Mouse (Mus musculus): ENCODE data around the gene Olfr308. TPM values are rescaled to one million over a fixed set of nuclear protein-coding genes. Genes with fewer than 3 reads are reported as not detected.

The Olfr308 gene
- polyA plus RNA-seq, 1 experiment from 2014 or later = not detected

Small RNAs within 50 kb of the gene (microRNA-seq; reads per million reads assigned to microRNA genes)
- gene Gm23192 = not detected

Other genes with a start within 250 kb of the Olfr308 start
- gene Vmn2r75, start 153.9 kb downstream of the Olfr308 start, polyA plus RNA-seq (2015; fragmentation: Nextera tagmentation; extraction: Ambion mirVana) = not detected in 2 replicates
- gene Vmn2r76, start 79.3 kb downstream of the Olfr308 start, polyA plus RNA-seq (2015; fragmentation: Nextera tagmentation; extraction: Ambion mirVana) = not detected in 2 replicates
- not detected in 2 replicates for gene Olfr310, start 48.5 kb downstream of the Olfr308 start, polyA plus RNA-seq (2015; fragmentation: Nextera tagmentation; extraction: Ambion mirVana)
- gene Olfr309, start 11.9 kb downstream of the Olfr308 start, polyA plus RNA-seq (2015; fragmentation: Nextera tagmentation; extraction: Ambion mirVana) = not detected in 2 replicates
- not detected in 2 replicates for gene Olfr307, start 12.0 kb upstream of the Olfr308 start, polyA plus RNA-seq (2015; fragmentation: Nextera tagmentation; extraction: Ambion mirVana)
- gene Olfr305, start 41.3 kb upstream of the Olfr308 start, polyA plus RNA-seq (2015; fragmentation: Nextera tagmentation; extraction: Ambion mirVana) = not detected in 2 replicates
- gene Olfr304, start 61.0 kb upstream of the Olfr308 start, polyA plus RNA-seq (2015; fragmentation: Nextera tagmentation; extraction: Ambion mirVana) = not detected in 2 replicates
- gene Olfr303, start 72.2 kb upstream of the Olfr308 start, polyA plus RNA-seq (2015; fragmentation: Nextera tagmentation; extraction: Ambion mirVana) = not detected in 2 replicates
- gene Olfr301, start 78.2 kb upstream of the Olfr308 start, polyA plus RNA-seq (2015; fragmentation: Nextera tagmentation; extraction: Ambion mirVana) = not detected in 2 replicates
- gene Olfr299, start 134.3 kb upstream of the Olfr308 start, polyA plus RNA-seq (2015; fragmentation: Nextera tagmentation; extraction: Ambion mirVana) = not detected in 2 replicates
- not detected in 2 replicates for gene Olfr298, start 166.9 kb upstream of the Olfr308 start, polyA plus RNA-seq (2015; fragmentation: Nextera tagmentation; extraction: Ambion mirVana)
- gene Olfr297, start 194.3 kb upstream of the Olfr308 start, polyA plus RNA-seq (2015; fragmentation: Nextera tagmentation; extraction: Ambion mirVana) = not detected in 2 replicates